Mouse (Mus musculus) embryo, embryonic 10.5 days (tissue): ENCODE data around the gene Otulinl.
A peak's percentile ranks its signal among the peaks of the same experiment; 100 is the strongest.

ENCODE experiments used
- DNase-seq: peaks from one replicate; pipeline ENCODE4 v3.0.0-alpha.2; 2015; ENCODE audit warnings: low spot score

Gene Otulinl

DNA sequence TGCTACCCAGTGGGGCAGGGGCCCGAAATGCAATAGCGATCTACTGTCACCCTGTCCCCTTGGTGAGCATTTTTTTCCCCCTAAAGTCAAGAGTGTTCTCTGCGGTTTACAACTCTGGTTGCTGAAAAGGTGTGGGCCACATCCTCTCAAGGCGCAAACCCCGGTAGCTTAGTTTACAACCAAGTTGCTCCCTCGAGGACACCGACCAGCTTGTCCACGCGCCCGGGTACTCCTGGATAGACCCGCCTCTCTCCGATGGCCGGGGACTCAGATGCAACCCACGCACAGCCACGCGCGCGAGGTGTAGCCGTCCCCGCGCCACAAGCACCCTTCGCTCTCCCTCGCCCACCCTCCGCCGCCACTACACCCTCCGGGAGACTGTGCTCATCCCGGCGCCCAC lies 382 bp downstream of the Otulinl start:
- peak; percentile 42 for DNase-seq

DNA sequence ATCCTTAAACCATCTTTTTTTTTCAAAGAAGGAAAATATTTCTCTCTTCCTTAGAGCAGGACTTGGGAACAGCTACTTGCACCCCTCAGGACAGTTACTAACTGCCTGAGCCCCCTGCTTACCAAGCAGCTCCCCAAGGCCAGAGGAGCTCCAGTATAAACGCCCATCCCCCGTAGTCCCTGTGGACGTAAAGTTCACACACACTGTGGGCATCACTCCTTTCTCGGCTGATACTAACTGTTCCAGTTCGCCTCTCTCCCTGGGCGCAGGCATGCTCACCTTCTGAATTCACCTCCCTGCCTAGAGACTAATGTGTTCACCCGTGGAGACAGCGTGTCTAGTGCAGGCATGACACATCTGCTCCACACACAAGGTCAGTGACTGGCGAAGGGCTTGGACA lies 2.9 kb downstream of the Otulinl start:
- no peak for DNase-seq

DNA sequence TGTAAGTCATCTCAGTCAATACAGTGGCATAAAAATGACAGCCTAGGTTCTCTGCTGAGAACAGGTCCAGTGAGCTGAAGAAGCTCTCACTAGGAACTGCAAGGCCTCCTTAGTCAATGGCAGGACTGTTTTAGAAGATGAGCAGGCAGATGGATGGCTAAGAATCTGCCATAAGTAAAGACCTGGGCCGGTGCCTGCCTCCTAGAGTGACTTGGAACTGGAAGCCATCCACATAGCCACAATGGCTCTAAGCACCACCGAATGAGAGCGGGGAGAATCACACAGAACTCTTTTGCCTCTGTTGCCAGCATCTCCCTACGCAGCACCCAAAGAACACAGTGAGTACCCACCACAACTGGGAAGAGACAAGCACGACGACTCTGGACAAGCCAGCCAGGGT lies 3.6 kb downstream of the Otulinl start:
- no peak for DNase-seq

- DNase-seq: no peak
Observed at GRCm38 (mm10) chr15:27676211-27676610, 5.2 kb downstream of the Otulinl start.

GRCm38 (mm10) chr15:27675122-27675521 lies 6.3 kb downstream of the Otulinl start:
- DNase-seq: no peak

DNA sequence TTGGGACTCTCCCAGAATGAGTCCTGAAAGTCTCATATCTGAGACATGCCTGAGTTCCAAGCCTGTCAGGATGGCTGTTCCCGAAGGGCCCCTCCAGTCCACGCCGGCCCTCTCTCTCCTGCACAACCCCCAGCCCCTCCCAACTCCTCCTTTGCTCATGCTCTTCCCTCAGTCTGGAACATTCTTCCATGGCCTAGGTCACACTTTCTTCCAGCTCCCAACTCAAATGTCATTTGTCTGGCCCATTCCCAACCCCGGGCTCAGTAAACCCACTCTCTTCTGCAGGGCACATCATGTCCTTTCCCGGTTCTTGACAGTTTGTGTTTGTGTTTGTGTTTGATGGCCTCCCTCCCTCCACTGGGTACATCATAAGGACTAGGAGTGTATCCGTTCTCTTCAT lies 7.3 kb downstream of the Otulinl start:
- no peak for DNase-seq

DNA sequence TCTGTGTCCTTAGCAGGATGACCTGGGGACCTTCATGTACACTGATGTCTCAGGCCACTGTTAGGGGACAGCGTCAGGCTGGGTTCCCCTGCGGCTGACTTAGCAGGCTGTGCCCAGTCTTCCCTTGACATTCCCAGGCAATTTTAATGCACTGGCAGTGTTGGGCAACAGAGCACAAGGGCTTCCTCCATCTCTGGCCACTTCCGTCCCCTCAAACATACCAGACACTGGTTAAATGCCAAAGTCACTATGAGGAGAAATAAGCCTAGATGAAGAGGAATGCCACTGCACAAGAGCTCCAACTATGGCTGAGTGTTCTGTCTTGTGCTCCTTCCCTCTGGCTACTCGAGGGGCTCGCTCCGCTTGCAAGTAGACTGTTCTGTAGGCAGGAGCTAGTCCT lies 8.2 kb downstream of the Otulinl start:
- DNase-seq: no peak

DNA sequence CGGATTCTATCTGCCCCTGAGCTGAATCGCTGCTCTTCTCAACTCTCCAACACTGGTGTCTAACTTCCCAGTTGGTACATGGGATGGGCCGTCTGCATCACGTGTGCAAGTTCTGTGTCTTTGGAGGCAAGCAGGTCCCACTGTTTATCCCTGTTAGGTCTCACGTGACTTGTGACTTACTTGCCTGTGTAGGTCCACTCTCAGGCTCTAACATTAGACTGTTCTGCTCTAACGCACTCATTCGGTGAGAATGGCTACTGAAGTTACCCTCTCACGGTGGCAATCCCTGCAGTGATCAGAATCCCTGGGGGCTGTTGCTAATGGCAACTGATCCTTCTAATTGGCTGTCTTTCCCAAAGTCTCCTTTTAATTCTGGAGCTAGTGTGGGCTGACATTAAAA lies 9.1 kb downstream of the Otulinl start:
- no peak for DNase-seq

DNA sequence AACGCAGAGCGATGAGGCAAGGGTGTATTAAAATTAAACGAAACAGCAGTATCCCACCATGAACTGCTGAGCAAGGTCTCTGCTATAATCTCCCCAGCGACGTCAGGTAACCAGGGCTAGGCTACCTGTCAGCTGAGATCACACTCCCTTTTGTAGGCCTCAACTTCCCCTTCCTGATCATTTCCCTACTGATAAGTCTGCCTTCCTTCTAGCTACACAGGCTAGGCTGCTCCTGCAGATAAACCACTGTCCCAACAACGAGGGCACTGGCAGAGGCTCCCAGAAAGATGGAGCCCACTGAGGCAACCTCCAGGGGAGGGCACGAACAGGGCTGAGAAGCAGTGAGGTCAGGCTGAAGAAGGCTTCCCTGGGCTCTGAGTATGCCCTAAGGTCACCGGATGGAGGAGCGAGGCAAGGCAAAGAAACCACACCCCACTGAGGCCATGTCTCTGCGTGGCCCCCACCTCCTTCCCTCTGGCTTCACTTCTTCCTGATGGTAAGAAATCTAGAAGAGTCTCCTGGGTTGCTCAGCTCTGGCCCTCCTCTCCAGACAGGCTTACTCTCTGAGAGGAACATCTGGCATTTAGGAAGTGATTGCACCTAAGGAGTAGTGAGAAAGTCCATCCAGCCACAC lies 9.7 kb downstream of the Otulinl start:
- no peak for DNase-seq

DNA sequence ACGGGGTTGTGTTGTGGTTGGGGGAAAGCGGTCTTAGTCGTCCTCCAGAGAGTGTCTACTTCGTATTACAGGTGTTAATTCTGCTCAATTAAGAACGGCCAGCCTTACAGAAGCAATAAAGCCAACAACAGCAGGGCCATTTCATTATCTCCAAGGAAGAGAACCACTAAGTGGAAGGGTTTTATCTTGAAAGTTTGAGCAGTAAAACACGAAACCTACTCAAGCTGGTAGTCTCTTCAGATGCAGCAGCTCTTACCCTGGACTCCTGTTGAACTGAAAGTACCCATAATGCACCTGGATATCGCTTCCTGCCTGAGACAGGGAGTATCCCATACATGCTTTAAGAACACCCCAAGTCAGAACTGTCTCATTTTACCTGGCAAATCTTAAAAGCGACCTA lies 10.7 kb downstream of the Otulinl start:
- DNase-seq: no peak

DNA sequence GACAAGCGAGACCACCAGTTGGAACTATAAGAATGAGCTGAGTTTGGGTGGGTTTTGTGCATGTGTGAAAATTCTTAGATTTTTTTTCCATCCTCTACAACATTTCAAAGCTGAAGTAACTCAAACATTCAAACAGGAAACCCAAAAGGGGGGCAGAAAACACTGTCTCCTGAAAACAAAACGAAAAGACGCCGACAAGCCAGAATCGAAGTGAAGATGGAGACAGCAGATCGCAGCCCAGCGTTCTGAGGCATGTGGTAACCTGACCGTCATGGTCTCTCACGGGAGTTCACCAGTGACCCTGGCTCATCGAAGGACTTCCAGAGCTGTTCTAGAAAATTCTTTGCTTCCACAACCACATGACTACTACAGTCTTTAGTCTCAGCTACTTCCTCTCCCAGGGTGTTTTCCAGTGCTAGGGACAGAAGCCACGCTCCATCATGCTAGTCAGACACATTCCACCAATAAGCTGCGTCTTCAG lies 11.4 kb downstream of the Otulinl start:
- DNase-seq: no peak

DNA sequence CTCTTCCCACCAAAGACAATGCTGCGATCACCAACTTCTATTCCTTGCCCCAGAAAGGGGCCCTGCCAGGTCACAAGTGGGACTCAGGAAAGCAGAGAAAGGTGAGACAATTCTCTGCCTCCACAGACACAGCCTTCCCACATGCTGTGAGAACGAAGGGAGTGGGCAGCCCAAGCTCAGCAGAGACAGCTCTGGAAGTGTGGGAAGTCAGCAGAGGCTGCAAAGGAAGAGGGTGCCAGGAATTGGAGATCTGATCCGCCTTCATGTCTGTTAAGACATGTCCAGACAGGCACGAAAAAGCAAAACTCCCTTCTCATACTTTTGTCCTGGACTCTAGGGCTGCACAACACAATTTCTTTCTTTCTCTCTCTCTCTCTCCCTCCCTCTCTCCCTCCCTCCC lies 12.1 kb downstream of the Otulinl start:
- no peak for DNase-seq

GRCm38 (mm10) chr15:27668557-27668956 lies 12.8 kb downstream of the Otulinl start:
- DNase-seq: no peak

- no peak for DNase-seq
Observed at GRCm38 (mm10) chr15:27668001-27668461, 13.3 kb downstream of the Otulinl start.

- no peak for DNase-seq
Observed at GRCm38 (mm10) chr15:27666911-27667539, 14.4 kb downstream of the Otulinl start.

DNA sequence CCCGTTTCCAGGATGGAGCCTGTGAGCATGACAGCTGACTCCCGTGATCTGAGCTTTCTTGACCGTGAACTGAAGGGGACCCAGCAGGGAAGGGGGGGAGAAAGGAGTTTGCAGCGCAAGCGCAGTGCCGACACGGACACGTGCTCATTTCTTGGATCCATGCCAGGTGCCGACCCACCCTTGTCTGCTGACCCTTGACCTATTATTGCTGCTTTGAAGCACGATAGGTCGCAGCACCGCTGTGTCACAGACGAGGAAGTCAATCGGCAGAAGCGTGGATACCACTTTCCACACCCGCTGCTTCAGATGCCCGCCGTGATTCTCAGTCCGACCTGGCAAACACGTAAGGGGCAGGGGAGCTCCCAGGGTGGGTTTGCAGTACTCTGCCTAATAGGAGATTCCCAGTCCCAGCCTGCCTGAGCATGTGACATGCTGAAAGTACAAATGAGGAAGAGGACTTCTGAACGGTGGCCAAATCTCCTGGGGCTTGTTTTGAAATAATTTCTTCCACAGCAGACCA lies 15.9 kb downstream of the Otulinl start:
- no peak for DNase-seq

DNA sequence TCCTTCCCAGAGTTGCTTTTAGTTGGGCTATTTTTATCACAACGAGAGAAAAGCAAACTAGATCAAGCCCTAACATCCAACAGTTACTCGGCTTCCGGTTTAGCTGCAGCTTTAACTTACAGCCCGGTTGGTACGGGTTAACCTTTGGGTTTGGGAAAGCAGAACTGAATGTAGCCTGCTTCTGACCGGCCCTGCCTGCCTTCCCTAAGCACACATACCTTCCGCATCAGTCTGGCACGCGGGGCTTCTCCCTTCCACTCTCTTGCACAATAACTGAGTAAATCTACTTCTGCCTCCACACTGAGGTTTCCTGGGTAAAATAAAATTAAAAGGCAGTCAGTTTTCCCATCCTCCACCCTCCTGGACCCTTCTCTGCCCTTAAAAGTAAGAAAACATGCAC lies 17.3 kb downstream of the Otulinl start:
- DNase-seq: no peak

GRCm38 (mm10) chr15:27662699-27663098 lies 18.7 kb downstream of the Otulinl start:
- no peak for DNase-seq

DNA sequence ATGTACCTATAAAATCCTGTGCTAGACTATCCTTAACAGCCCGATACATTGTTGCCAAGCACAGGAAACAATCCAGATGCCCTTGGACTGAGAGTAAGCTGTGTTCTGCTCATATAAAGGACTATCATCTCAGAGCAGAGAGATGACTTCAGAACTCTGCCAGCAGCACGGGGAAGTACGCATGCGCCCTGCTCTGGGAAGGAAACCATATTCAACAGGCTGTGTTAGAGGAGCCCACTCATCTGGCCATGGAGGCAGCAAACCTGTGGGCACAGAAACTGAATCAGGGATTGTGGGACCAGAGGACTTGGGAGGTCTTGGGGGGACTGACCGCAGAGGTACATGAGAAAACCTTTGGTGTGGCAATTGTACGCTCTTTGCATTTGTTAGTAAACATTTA lies 19.7 kb downstream of the Otulinl start:
- DNase-seq: no peak

DNA sequence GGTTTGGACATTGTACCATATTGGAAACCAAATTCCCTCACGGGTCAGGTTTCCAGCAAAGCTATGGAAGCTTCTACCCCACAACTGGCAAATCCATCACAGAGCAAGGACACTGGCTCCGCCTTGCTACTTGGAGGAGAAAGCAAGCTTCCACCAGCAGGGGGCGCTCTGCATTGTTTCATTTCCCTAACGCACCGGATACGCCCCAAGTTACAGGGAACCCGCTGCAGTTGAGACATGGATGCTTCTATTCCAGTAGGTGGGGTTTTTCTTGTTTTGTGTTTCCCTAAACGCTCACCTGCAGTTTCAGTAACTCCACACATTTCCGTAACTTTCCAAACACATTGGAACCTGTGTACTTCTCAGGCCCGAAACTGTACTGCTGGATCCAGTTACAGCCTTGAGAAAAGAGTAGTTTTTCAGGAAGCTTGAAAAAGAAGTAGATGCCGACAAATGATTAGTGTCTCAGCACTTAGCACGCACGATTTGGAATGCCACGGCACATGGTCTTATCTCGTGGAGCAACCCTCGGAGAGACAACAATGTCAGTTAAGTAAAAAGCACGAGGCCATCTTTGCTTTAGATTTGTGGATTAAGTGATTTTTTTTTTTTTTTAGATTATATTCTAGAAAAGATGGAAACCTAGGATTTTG lies 21.7 kb downstream of the Otulinl start:
- peak; percentile 94 for DNase-seq

- DNase-seq: no peak
Observed at GRCm38 (mm10) chr15:27659143-27659542, 22.2 kb downstream of the Otulinl start.

GRCm38 (mm10) chr15:27658356-27658755 lies 23.0 kb downstream of the Otulinl start:
- DNase-seq: no peak

DNA sequence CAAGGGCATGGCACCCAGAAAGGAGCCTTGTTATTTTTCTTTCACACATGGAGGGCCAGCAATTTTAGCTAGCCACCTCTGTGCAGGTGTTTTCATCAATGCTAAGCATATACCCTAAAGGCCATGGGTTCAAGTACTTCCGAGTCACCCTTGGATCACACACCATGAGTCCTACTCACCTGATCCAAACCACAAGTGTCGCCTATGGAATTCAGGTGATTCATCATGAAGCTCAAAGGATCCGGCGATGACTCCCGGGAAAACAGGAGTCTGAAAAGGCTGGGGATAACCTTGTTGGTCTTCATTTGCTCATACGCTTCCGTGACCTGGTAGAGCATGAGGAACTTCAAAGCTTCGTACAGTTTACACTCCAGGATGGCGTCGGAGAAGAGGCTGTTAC lies 23.5 kb downstream of the Otulinl start:
- DNase-seq: no peak
